Mouse (Mus musculus) ES-Bruce4 (cell line): ENCODE data around the gene Wdr89. TPM values are rescaled to one million over a fixed set of nuclear protein-coding genes. Genes with fewer than 3 reads are reported as not detected.
"Not testable (repeated sequence)": the region's sequence is repeated elsewhere in the genome, so short reads cannot be mapped to it uniquely, and the experiment has no call there.

Experiments
- H3K27ac ChIP-seq: 2 replicates; pipeline ENCODE4 v1.5.1; 2012; ENCODE audit warnings: low read length, inconsistent platforms; ENCODE audit not compliant: insufficient read depth
- H3K27me3 ChIP-seq: 2 replicates; pipeline ENCODE4 v1.6.1; 2012; ENCODE audit warnings: mild to moderate bottlenecking, low read length, inconsistent platforms; ENCODE audit not compliant: control insufficient read depth, poor library complexity, insufficient read depth, severe bottlenecking
- H3K36me3 ChIP-seq: 2 replicates; pipeline ENCODE4 v1.6.1; 2012; ENCODE audit warnings: inconsistent platforms, mild to moderate bottlenecking, low read length, moderate library complexity; ENCODE audit not compliant: control insufficient read depth, poor library complexity, insufficient read depth, severe bottlenecking
- H3K4me1 ChIP-seq: one replicate; pipeline ENCODE4 v1.8.1; 2011; ENCODE audit warnings: low read length; ENCODE audit not compliant: control insufficient read depth, insufficient read depth
- H3K4me3 ChIP-seq: 2 replicates; pipeline ENCODE4 v1.5.1; 2011; ENCODE audit warnings: low read depth, mild to moderate bottlenecking, low read length
- H3K9ac ChIP-seq: 2 replicates; pipeline ENCODE4 v1.6.1; 2012; ENCODE audit warnings: low read depth, mild to moderate bottlenecking, inconsistent platforms; ENCODE audit not compliant: poor library complexity, severe bottlenecking
- H3K9me3 ChIP-seq: replicated peaks from 2 replicates; pipeline ENCODE4 v1.6.1; 2012; ENCODE audit warnings: mild to moderate bottlenecking, low read length, inconsistent platforms; ENCODE audit not compliant: control insufficient read depth, poor library complexity, insufficient read depth, severe bottlenecking
- CTCF ChIP-seq: IDR thresholded peaks from one replicate; pipeline ENCODE4 v1.8.1; 2011; ENCODE audit warnings: low read depth, low read length
- EP300 ChIP-seq: IDR thresholded peaks from 2 replicates; pipeline ENCODE4 v1.6.1; 2011; ENCODE audit warnings: low read depth, low read length; ENCODE audit not compliant: insufficient read depth
- POLR2A ChIP-seq: IDR thresholded peaks from one replicate; pipeline ENCODE4 v1.8.1; 2011; ENCODE audit warnings: low read length; ENCODE audit not compliant: insufficient read depth
- polyA plus RNA-seq: library from polyadenylated mRNA; stranded (reverse); fragments of >200 nt; gene quantifications from 2 replicates; pipeline ENCODE4 v1.2.4, GENCODE M21; 2011; ENCODE audit warnings: low read depth; ENCODE audit not compliant: missing spikeins, insufficient read depth, insufficient read length

Gene Wdr89
- 73.7 and 75.8 TPM in 2 replicates for polyA plus RNA-seq

- no peaks in the 10 kb centered on the region for H3K36me3 ChIP-seq
- peak within 1 kb of the TSS; percentile 91 for H3K4me3 ChIP-seq
- TF ChIP-seq EP300 (0 out of 2 replicates have a peak, but pooled peaks have one; percentile 20), POLR2A (peak; percentile 74), CTCF (no peak)
- no peaks in the 10 kb centered on the region for H3K9me3 ChIP-seq
- no peaks in the 10 kb centered on the region for H3K27me3 ChIP-seq
- 0 out of 2 replicates have a peak within 1 kb of the TSS, but pooled peaks have one; percentile 3 for H3K27ac ChIP-seq
- H3K9ac ChIP-seq, result peak within 1 kb of the TSS; percentile 65
- H3K4me1 ChIP-seq, result no peaks in the 10 kb centered on the region
Measured at GRCm38 (mm10) chr12:75669258-75670106, at the start of gene Wdr89. Wdr89 (minus strand) TSS chr12:75669537.

GRCm38 (mm10) chr12:75713596-75713995, 44.3 kb upstream of the Wdr89 start:
- Histone ChIP-seq H3K4me1 (no peaks in the 10 kb centered on the region), H3K27ac (no peak overlapping the region), H3K9me3 (no peaks in the 10 kb centered on the region), H3K36me3 (no peaks in the 10 kb centered on the region), H3K4me3 (no peak overlapping the region), H3K9ac (no peak overlapping the region), H3K27me3 (no peaks in the 10 kb centered on the region)
- TF ChIP-seq POLR2A, result no peak
- TF ChIP-seq EP300, result no peak
- no peak for TF ChIP-seq CTCF

- H3K36me3 ChIP-seq, H3K27ac ChIP-seq, H3K9ac ChIP-seq, H3K9me3 ChIP-seq, H3K27me3 ChIP-seq, H3K4me1 ChIP-seq, H3K4me3 ChIP-seq: not testable (repeated sequence)
Measured at GRCm38 (mm10) chr12:75712905-75713304, 43.6 kb upstream of the Wdr89 start.

GRCm38 (mm10) chr12:75710596-75711376, 41.4 kb upstream of the Wdr89 start:
- Histone ChIP-seq H3K27ac (no peak overlapping the region), H3K27me3 (no peaks in the 10 kb centered on the region), H3K4me1 (no peaks in the 10 kb centered on the region), H3K9me3 (no peaks in the 10 kb centered on the region), H3K4me3 (no peak overlapping the region), H3K9ac (no peak overlapping the region), H3K36me3 (no peaks in the 10 kb centered on the region)
- TF ChIP-seq EP300, result no peak
- TF ChIP-seq CTCF, result no peak

- H3K4me3 ChIP-seq, result no peak overlapping the region
- TF ChIP-seq CTCF, result no peak
- no peak for TF ChIP-seq POLR2A
- TF ChIP-seq EP300, result no peak
- H3K9me3 ChIP-seq, result no peaks in the 10 kb centered on the region
- no peaks in the 10 kb centered on the region for H3K36me3 ChIP-seq
- H3K27me3 ChIP-seq, result no peaks in the 10 kb centered on the region
- H3K4me1 ChIP-seq, result no peaks in the 10 kb centered on the region
- H3K9ac ChIP-seq, result no peak overlapping the region
- no peak overlapping the region for H3K27ac ChIP-seq
Measured at GRCm38 (mm10) chr12:75709506-75709905, 40.2 kb upstream of the Wdr89 start.

GRCm38 (mm10) chr12:75706670-75707069, 37.3 kb upstream of the Wdr89 start:
- TF ChIP-seq POLR2A, result no peak
- TF ChIP-seq EP300, result no peak
- no peak for TF ChIP-seq CTCF
- H3K27me3 ChIP-seq, result no peaks in the 10 kb centered on the region
- H3K9me3 ChIP-seq, result no peaks in the 10 kb centered on the region
- no peak overlapping the region for H3K9ac ChIP-seq
- H3K27ac ChIP-seq, result no peak overlapping the region
- H3K4me1 ChIP-seq, result no peaks in the 10 kb centered on the region
- H3K4me3 ChIP-seq, result no peak overlapping the region
- H3K36me3 ChIP-seq, result no peaks in the 10 kb centered on the region
